Mouse (Mus musculus): ENCODE measurements at regions not wholly inside any gene's neighbourhood (a gene's known extent, or its start where the extent isn't known, plus 50 kb on each side); places are given as distances from the start of the nearest gene placed in this dataset.

GRCm38 (mm10) chr4:69395451-69395850 is 441.3 kb upstream of the Brinp1 start:
- Histone ChIP-seq H3K4me3 (no peak overlapping the region), H3K27ac (replicated peaks) (no peak overlapping the region), H3K4me2 (no peak overlapping the region), H3K36me3 (no peaks in the 10 kb centered on the region), H3K9me3 (no peaks in the 10 kb centered on the region), H3K4me1 (replicated peaks) (no peaks in the 10 kb centered on the region), H3K9ac (no peak overlapping the region), H3K27me3 (no peaks in the 10 kb centered on the region)
- WGBS: 72% methylated on average over 3 of the region's 3 CpGs
- no peak for ATAC-seq (ENCODE audit: low read depth)

GRCm38 (mm10) chr4:69383318-69383717 is 429.1 kb upstream of the Brinp1 start:
- no peak for ATAC-seq (ENCODE audit: low read depth)
- H3K27ac ChIP-seq (replicated peaks): no peak overlapping the region
- no peaks in the 10 kb centered on the region for H3K4me1 ChIP-seq (replicated peaks)
- H3K4me3 ChIP-seq: no peak overlapping the region
- H3K27me3 ChIP-seq: no peaks in the 10 kb centered on the region
- no peaks in the 10 kb centered on the region for H3K36me3 ChIP-seq
- H3K4me2 ChIP-seq: no peak overlapping the region
- no peaks in the 10 kb centered on the region for H3K9me3 ChIP-seq
- H3K9ac ChIP-seq: no peak overlapping the region

- H3K4me3 ChIP-seq: no peak overlapping the region
- H3K36me3 ChIP-seq: no peaks in the 10 kb centered on the region
- no peak overlapping the region for H3K4me2 ChIP-seq
- H3K4me1 ChIP-seq (replicated peaks): no peaks in the 10 kb centered on the region
- 87% methylated on average over 5 of the region's 5 CpGs for WGBS
- H3K9me3 ChIP-seq: no peaks in the 10 kb centered on the region
- no peak overlapping the region for H3K9ac ChIP-seq
- no peak for ATAC-seq (ENCODE audit: low read depth)
- no peak overlapping the region for H3K27ac ChIP-seq (replicated peaks)
- H3K27me3 ChIP-seq: no peaks in the 10 kb centered on the region
These were observed 392.8 kb upstream of the Brinp1 start for GRCm38 (mm10) chr4:69346979-69347465.

GRCm38 (mm10) chr4:69327606-69328005 is 373.4 kb upstream of the Brinp1 start:
- H3K4me1 ChIP-seq (replicated peaks): no peaks in the 10 kb centered on the region

More at GRCm38 (mm10) chr4:69327606-69328005, 373.4 kb upstream of the Brinp1 start:
- Histone ChIP-seq H3K27me3 (no peaks in the 10 kb centered on the region), H3K9ac (no peak overlapping the region), H3K4me3 (no peak overlapping the region), H3K27ac (replicated peaks) (no peak overlapping the region), H3K4me2 (no peak overlapping the region), H3K9me3 (no peaks in the 10 kb centered on the region), H3K36me3 (no peaks in the 10 kb centered on the region)
- no peak for ATAC-seq (ENCODE audit: low read depth)
- 81% methylated on average over 3 of the region's 3 CpGs for WGBS
